Mouse (Mus musculus) layer of hippocampus, adult 18-20 months (tissue): Measurements from ENCODE around the gene Gpx3. TPM values are rescaled to one million over a fixed set of nuclear protein-coding genes. Genes with fewer than 3 reads are reported as not detected.
"Not testable (repeated sequence)": the region's sequence is repeated elsewhere in the genome, so short reads cannot be mapped to it uniquely, and the experiment has no call there.

Experiments
- DNase-seq, 2 experiments: peaks; one replicate each; pipeline ENCODE4 v3.0.0; 2022; ENCODE audit warnings: low spot score in 2 of 2
- long read RNA-seq: library from polyadenylated mRNA; stranded (forward); transcript quantifications from one replicate; pipeline ENCODE4 v2.0.0, GENCODE M21; 2021
- total RNA-seq, 2 experiments: library from RNA; stranded (reverse); gene quantifications; 2 replicates each; pipeline ENCODE4 v1.2.3; 2021

Gene Gpx3
- 1 to 10 TPM; 4.7 to 5.8 TPM for total RNA-seq
- long read RNA-seq, transcript Gpx3-201 (5 exons, 1,594 nt): major isoform, 9 of 13 reads
- long read RNA-seq, partial matches to known transcripts: 1 of 13 reads
- long read RNA-seq, other reads (novel, unspliced or antisense): 2 of 13 reads

- DNase-seq: peak in 1 of 2 experiments; percentile 43
These were observed at the start of gene Gpx3 for GRCm38 (mm10) chr11:54902333-54903323. Gpx3 (plus strand) TSS chr11:54902453.

DNA sequence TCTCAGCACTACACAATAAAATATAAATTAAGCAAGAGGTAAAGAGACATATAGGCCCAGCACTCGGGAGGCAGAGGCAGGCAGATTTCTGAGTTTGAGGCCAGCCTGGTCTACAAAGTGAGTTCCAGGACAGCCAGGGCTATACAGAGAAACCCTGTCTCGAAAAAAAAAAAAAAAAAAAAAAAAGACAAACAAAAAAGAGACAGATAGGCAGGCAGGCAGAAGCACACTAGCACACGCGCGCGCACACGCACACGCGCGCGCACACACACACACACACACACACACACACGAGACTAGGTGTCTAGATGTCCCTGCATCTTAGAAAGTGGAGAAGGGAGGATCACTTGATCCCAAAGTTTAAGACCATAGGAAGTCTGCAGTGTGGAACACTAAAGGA, 43.4 kb upstream of the Gpx3 start:
- not testable (repeated sequence) for DNase-seq

GRCm38 (mm10) chr11:54859322-54860165, 42.7 kb upstream of the Gpx3 start:
- no peak for DNase-seq

DNA sequence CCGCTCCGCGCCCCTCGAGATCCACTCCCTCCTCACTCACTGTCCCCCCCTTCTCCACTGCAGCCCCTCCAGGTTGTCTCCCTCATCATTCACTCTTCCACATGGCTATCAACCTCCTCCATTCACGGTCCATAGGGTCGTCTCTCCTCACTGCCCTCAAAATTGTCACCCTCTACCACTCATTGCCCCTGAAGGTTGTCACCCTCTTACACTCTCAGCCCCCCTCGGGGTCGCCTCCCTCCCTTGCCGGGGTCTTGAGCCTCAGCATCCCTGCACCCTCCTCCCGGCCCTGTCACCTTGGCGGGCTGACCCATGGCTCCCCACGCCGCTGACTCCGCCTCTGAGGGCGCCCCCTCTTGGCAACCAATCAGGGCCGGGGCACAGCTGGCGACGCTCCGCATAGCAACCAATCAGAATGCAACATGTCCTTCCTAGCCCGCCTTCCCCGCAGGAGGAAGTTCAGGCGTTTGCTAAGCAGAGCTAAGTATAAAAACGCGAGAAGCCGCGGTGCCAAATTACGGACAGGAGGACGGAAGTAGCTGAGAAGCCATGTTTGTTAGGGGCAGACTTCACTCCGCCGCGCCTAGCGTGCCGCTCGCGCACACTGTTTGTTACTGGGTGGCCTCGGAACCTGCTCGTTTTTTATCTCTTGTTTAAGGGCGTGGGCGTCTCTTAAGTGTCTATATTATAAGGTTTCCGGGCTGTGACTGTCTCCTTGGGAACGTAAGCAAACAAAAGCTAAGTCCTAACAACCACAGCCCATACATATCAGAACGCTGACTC, 41.8 kb upstream of the Gpx3 start, which contains the start of gene Lyrm7:
TSS of gene Lyrm7 (minus strand) at position 661 of the 783 bp plus-strand sequence.
- peak; percentile 96 to 98 for DNase-seq

GRCm38 (mm10) chr11:54861471-54862420, 40.5 kb upstream of the Gpx3 start:
- no peak for DNase-seq

GRCm38 (mm10) chr11:54862621-54863520, 39.4 kb upstream of the Gpx3 start:
- peak; percentile 50 to 82 for DNase-seq

DNA sequence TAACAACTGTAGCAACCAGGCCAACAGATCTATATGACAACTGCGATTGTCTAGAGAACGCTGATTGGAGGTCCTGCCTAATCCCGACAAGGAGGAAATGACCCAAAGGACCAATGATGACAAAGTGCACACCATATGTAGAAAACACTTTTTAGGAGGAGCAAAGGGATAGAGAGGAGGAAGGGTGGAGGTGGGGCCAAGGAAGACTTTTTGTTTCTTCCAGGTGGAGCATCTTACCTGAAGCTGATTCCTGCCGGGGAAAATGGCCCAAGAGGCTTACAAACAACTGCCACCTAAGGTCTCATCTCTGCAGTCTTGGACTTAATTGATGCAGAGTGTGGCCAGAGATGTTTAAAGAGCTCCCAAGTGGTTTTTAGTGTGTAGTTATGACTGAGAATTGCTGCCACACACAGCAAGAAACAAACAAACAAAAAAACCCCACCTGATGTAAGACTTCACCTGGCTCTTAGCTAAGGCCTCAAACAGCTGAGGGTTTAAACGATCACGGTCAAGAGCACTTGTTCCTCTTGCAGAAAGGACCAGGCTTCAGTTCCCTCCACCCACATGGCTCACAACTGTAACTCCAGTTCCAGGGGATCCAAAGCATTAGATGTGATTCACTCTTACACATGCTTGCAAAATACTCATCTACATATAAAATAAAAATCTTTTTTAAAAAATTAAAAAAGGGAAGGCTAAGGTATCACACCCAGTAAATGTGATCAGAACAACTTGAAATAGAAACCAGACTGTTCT, 36.7 kb upstream of the Gpx3 start:
- no peak for DNase-seq

GRCm38 (mm10) chr11:54866119-54867048, 35.9 kb upstream of the Gpx3 start, which contains the start of gene Hint1:
Hint1 (plus strand) TSS chr11:54866383.
- DNase-seq: peak; percentile 91 to 94

GRCm38 (mm10) chr11:54867049-54867385, 35.2 kb upstream of the Gpx3 start:
- DNase-seq: no peak

DNA sequence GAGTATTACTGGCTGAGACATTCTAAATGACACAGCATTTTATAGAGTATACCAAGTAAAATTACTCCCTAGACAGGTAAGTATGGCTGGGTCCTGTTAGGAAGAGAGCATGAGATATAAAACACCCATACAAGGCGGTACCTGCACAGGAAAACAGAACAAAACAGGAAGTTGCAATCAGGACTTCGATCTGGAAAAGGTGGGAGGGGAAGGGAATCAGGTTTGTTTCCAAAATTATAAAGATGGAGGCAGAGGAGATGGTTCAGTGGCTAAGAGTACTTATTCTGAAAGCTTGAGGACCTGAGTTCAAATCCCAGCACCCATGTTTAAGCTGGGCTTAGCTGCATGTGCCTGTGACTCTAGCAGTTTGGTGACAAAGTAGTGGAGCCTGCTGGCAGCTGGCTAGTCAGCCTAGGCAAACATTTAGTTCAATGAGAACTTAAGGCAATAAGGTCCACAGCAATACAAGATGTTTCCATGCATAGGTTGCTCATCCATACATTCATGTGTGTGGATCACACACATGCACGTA, 34.3 kb upstream of the Gpx3 start:
- DNase-seq: no peak

GRCm38 (mm10) chr11:54868445-54868844, 33.8 kb upstream of the Gpx3 start:
- no peak for DNase-seq

DNA sequence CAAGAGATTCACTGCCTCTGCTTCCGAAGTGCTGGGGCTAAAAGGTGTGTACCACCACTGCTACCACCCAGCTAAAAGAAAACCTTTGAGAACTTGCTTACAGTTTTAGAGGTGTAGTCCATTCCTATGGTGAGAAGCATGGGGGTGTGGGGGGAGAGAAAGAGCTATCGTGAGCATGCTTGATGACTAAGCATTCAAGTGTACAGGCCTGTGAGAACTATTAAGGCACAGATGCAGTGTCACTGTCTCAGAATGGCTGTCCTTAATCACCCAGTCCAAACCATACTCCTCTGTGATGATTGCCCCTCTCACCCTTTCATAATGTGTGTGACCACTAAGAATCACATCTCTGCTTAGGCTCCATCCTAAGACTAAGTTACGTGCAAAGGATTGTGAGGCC, 32.9 kb upstream of the Gpx3 start:
- DNase-seq: no peak

DNA sequence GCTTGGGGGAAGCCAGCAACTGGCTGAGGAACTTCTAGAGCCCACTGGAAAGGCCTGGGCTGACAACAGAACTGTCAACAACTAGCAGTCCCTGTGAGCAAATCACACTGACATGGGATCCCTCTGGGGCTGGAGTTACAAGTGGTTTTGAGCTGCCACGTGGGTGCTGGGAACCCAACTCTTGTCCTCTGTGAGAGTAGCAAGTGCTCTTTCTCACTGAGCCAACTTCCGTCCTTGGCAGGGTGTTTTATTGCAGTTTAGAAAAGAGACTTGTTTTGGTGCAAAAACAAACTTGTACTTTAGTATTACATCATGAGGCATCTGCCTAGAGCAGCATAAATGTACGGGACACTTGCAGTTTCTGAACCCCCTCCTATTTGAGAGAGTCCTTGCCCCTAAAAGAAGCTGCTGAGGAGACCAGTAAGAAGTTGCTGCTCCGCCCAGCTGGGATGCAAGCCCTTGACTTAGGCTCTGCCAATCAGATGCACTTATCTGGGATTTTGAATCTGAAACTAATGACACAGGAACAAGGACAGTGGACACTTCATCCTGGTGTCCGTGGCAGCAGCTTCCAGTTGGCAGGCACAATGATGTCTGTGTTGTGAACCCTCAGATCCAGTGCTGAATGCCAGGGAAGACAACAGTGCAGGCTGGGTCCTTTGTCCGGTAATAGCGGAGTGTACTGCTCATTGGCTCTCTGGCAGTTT, 30.3 kb upstream of the Gpx3 start:
- no peak for DNase-seq

GRCm38 (mm10) chr11:54876031-54876430, 26.2 kb upstream of the Gpx3 start:
- no peak for DNase-seq

DNA sequence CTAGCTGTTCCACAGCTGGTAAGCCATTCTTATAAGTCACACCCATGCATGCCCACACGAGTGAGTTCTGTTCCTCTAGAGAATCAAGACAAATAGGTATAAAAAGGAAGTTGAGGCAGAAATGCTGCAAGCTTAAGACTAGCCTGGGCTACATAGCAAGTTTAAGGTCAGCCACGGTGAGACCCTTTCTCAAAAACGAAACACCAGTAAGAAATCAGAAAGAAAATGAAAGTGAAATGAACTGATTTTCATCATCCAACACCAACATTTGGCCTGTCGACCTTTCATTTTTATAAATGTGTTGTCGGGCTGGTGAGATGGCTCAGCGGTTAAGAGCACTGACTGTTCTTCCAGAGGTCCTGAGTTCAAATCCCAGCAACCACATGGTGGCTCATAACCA, 23.4 kb upstream of the Gpx3 start:
- no peak for DNase-seq

- peak in 1 of 2 experiments; percentile 78 for DNase-seq
These were observed 22.8 kb upstream of the Gpx3 start for GRCm38 (mm10) chr11:54879434-54879833.
